Mouse (Mus musculus) adrenal gland, postnatal 4 days (tissue): Measurements from ENCODE around the gene Rab7. TPM values are rescaled to one million over a fixed set of nuclear protein-coding genes. Genes with fewer than 3 reads are reported as not detected.

ENCODE experiments used
- DNase-seq, 2 experiments: peaks; one replicate each; pipeline ENCODE4 v3.0.0; 2021 to 2022; ENCODE audit warnings: low spot score in 2 of 2, mixed read lengths in 2 of 2
- long read RNA-seq, 2 experiments: library from polyadenylated mRNA; stranded (forward); transcript quantifications; one replicate each; pipeline ENCODE4 v2.0.0; 2021
- total RNA-seq, 2 experiments: library from RNA; stranded (reverse); gene quantifications; 2 replicates each; pipeline ENCODE4 v1.2.3; 2021

The Rab7 gene
- 100 to 1,000 TPM; 263 to 269 TPM for total RNA-seq
- long read RNA-seq, experiment 1, transcript Rab7-205 (6 exons, 2,159 nt), result major isoform, 274 of 305 reads
- long read RNA-seq, experiment 1, partial matches to known transcripts, result 3 of 305 reads
- long read RNA-seq, experiment 1, other reads (novel, unspliced or antisense), result 28 of 305 reads
- long read RNA-seq, experiment 2, transcript Rab7-205 (6 exons, 2,159 nt), result major isoform, 349 of 388 reads
- long read RNA-seq, experiment 2, partial matches to known transcripts, result 14 of 388 reads
- long read RNA-seq, experiment 2, other reads (novel, unspliced or antisense), result 24 of 388 reads

DNA sequence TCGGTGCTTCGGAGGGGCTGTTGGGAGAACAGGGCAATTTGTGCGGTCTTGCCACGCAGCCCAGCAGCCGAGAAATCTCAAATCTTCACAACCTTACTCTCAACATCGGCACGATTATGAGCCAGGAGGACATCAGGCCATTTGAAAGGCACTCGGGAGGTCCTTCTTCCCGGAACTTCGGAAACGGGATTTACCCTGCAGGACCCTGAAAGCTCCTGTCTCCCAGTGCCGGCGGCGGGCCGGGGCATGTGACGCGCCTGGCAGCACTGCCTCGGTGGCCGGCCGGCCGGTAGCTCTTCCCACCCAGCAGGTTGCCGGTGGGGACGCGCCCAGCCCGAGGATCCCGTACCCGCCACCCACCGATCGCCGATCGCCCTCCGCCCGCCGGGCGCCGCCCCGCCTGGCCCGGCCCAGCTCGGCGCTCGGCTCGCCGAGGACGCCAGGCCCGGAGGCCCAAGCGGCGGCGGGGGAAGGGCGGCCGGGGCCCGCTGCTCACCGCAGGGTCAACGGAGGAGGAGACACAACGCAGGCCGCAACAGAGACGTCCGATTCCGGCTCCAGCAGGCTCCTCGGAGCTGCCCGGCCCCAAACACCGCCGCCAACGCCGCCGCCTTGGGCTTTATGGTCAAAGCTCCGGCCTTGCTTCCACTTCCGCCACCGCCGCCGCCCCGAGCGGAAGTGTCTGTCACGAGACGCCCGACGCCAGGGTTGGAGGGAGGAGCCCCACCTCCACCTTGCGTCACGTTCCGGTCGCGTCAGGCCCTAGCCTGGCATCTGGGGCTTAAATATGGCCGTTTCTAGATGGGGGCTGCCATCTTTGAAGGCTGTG, at the start of gene Rab7:
Gene Rab7, minus strand, starts transcription at position 694 of the 829 bp plus-strand sequence.
- peak; percentile 82 to 92 for DNase-seq

GRCm38 (mm10) chr6:88088971-88089370, 43.9 kb upstream of the Rab7 start:
- DNase-seq, result no peak

DNA sequence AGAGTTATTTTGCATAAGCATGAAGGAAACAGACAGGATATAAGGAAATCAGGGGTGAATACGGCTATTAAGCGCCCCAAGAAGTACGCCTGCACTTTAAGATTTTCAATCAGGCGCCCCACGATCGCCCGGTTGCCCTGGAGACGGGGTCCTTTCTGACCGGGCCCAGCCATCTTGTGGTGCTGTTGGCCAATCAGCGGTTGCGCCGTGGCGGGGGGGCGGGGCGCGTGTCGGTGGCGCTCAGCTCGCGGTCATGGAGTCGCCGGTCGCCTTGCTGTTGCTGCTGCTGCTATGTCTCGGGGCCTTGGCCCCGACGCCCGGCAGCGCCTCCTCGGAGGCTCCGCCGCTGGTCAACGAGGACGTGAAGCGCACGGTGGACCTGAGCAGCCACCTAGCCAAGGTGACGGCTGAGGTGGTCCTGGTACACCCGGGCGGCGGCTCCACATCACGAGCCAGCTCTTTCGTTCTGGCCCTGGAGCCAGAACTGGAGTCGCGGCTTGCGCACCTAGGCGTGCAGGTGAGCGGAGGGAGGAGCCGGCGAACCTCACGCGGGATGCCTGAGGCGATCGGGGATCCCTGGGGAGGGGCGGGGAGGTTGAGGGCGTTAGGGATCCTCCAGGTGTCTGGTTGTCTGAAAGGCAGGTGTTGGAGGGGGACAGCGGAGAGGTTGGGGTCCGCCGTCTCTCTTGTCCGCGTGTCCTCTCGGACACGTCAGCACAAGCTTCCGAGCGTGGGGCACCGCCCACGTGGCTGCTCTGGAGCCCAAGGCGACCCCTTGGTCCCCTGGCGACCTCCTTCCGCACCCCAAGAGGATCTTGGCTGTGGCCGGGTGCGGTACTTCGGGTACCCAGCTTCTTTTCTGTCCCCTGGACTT, 39.4 kb upstream of the Rab7 start, which contains the start of gene Rpn1:
Gene Rpn1, plus strand, starts transcription at position 205 of the 874 bp plus-strand sequence.
- DNase-seq, result peak; percentile 99

- DNase-seq, result no peak
Measured at GRCm38 (mm10) chr6:88083672-88084071, 38.6 kb upstream of the Rab7 start.

DNA sequence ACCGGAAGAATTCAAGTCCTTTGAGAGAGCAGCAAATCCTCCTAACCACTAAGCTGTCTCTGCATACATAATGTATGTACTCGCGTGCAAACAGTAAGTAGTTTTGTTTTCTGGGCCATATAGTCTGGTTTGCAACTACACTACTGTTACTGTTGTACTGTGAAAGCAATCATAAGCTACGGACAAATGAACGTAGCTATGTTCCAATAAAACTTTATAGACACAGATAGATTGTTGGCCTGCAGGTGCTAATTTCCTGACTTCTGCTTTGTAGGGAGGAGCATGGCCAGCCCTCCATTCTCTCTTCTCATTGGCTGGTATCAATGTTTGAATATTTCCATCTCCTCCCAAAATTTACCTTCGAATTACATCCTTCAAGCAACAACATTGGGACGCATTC, 38.0 kb upstream of the Rab7 start:
- DNase-seq, result no peak

DNA sequence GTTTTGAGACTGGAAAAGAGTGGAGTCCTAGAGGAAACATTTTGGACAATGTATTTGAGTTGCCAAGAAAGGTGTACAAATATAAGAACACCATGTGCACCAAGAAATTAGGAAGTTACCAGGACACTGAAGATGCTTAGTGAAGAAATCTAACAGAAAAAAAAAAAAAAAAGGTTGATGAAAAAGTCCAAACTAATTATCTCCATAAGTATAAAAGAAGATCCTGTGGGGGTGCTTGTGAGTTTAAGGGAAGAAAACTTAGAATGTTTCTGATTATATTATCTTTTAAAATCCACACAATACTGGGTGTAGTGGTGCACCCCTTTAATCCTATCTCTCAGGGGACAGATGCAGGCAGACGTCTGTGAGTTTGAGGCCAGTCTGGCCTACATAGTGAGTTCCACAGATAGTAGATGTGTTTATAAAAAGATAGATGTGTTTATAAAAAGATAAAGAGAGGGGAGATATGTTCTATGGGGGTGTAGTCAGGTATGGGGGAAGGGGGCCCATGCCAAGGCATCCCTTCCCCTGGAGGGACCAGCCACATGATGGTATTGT, 31.0 kb upstream of the Rab7 start:
- no peak for DNase-seq

- DNase-seq, result peak; percentile 77 to 91
Measured at GRCm38 (mm10) chr6:88074752-88075554, 29.9 kb upstream of the Rab7 start.

DNA sequence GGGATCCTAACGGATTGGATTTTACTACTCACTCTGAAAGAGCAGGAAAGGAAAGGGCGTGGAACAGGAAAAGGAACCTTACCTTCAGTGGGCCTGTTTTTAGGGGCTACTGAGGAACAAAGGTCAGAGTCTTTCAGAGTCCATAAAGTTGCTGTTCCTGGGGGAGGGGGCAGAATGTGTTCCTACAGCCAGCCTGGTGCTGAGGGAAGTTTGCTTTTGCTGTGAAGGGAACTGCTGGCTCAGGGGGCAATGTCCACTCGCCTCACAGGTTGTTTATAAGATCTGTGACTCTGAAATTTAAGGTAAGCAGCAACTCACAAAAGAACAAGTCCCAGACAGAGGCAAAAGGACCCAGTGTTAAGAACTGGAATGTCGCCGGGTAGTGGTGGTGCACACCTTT, 26.1 kb upstream of the Rab7 start:
- DNase-seq, result no peak

DNA sequence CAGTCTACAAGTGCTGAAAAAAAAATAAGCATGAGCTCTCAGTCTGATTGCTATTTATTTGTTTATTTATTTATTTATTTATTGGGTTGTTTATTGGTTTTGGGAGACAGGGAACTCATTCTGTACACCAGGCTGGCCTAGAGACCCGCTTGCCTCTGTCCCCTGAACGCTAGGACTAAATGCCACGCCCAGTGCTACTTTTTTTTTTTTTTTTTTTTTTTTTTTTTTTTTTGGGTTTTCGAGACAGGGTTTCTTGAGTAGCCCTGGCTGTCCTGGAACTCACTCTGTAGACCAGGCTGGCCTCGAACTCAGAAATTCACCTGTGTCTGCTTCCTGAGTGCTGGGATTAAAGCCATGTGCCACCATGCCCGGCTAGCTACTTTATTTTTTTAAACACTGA, 25.4 kb upstream of the Rab7 start:
- no peak for DNase-seq

- no peak for DNase-seq
Measured at GRCm38 (mm10) chr6:88068739-88069138, 23.7 kb upstream of the Rab7 start.

- no peak for DNase-seq
Measured at GRCm38 (mm10) chr6:88067722-88068121, 22.7 kb upstream of the Rab7 start.

DNA sequence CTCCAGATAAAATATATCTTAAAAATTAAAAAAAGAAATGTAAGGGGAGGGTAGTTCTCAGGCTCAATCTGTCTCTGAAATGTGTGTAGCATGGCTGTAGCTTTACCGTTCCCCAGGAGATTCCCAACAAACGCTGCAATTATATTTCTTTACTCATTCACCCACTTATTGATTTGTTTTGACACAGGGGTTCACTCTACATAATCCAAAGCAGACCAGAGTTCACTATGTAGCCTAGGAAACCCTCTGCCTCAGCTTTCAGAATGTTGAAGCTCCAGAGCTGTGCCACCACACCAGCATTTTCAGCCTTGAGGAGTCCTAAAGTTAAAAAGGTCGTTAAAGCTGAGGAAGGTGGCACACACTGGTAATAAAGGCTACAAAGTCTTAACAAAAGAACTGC, 20.9 kb upstream of the Rab7 start:
- no peak for DNase-seq

DNA sequence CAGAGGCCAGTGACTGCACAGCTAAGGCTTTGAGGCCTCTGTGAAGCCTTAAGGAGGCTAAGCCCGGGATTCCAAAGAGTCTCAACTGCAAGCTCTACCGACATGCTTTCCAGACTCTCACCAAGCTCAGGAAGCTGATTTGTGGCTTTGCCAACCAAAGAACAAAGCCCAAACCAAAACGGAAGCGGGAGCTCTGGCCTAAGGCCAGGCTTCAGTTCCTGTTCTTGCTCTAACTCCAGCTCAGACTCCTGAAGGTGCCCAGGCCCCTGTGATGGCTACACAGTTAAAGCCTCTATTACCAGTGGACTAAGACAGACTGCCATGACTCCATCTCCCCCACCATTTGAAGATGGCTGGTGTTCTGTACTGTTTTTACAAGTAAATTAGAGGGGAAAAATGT, 20.0 kb upstream of the Rab7 start:
- peak in 1 of 2 experiments; percentile 16 for DNase-seq

- DNase-seq, result no peak
Measured at GRCm38 (mm10) chr6:88064072-88064642, 19.1 kb upstream of the Rab7 start.

- no peak for DNase-seq
Measured at GRCm38 (mm10) chr6:88062398-88062797, 17.3 kb upstream of the Rab7 start.

GRCm38 (mm10) chr6:88061406-88061805, 16.3 kb upstream of the Rab7 start:
- DNase-seq, result no peak

- no peak for DNase-seq
Measured at GRCm38 (mm10) chr6:88060602-88061001, 15.5 kb upstream of the Rab7 start.

DNA sequence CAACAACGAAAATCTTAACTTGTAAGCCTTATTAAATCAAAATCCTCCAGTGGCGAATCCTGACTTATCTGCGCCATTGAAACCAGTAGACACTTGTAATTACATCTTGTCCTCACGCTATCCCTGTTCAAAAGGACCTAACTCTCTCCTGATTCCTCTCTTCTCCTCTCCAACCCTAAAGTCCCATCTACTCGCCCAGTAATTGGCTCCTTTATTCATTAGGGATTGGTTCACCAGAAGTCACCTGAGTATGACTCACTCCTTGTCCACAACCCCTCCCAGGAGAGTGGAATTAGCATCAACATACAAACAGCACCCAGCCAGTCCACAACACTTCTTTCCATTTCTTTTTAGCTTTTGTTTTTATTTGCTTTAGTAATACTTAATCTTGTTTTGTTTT, 14.8 kb upstream of the Rab7 start:
- no peak for DNase-seq

GRCm38 (mm10) chr6:88056866-88057265, 11.8 kb upstream of the Rab7 start:
- no peak for DNase-seq

- no peak for DNase-seq
Measured at GRCm38 (mm10) chr6:88055663-88056062, 10.6 kb upstream of the Rab7 start.
